Mouse (Mus musculus) macrophage (primary cell): Measurements from ENCODE around the gene Smarcc1. TPM values are rescaled to one million over a fixed set of nuclear protein-coding genes. Genes with fewer than 3 reads are reported as not detected.

Experiments used
- H3K27ac ChIP-seq: fragments of 350-480 bp; formaldehyde crosslinking; 2 replicates; pipeline ENCODE4 v1.9.0; 2021
- H3K36me3 ChIP-seq: fragments of 350-480 bp; formaldehyde crosslinking; 2 replicates; pipeline ENCODE4 v1.9.0; 2021; ENCODE audit errors: inconsistent target
- H3K4me3 ChIP-seq: fragments of 350-480 bp; formaldehyde crosslinking; 2 replicates; pipeline ENCODE4 v1.9.0; 2021; ENCODE audit errors: inconsistent target
- H3K79me2 ChIP-seq: fragments of 350-480 bp; formaldehyde crosslinking; 2 replicates; pipeline ENCODE4 v1.9.0; 2021; ENCODE audit errors: inconsistent target
- WGBS: methylation state at CpG from one replicate; pipeline ENCODE4 v1.1.7; 2026; ENCODE audit warnings: inconsistent platforms; ENCODE audit not compliant: missing documents; 5-methylcytosine and 5-hydroxymethylcytosine counted together
- polyA plus RNA-seq: library from polyadenylated mRNA; stranded (reverse); fragments of 250-400 nt; gene quantifications from 3 replicates; pipeline ENCODE4 v1.2.4, GENCODE M21; 2018; ENCODE audit warnings: inconsistent platforms

Smarcc1 gene
- polyA plus RNA-seq, 1 experiment from 2014 or later, result 35.3 TPM

GRCm38 (mm10) chr9:110230395-110231071 lies 113.0 kb downstream of the Smarcc1 start:
- H3K36me3 ChIP-seq, result peaks cover 8% of the 10 kb centered on the region; the same call in 1 of the 2 replicates

GRCm38 (mm10) chr9:110234962-110235361 lies 117.5 kb downstream of the Smarcc1 start:
- WGBS, result 98% methylated on average over 6 of the region's 6 CpGs
- Histone ChIP-seq H3K36me3 (peaks cover 17% of the 10 kb centered on the region; the same call in 1 of the 2 replicates), H3K27ac (no peak overlapping the region), H3K79me2 (no peaks in the 10 kb centered on the region), H3K4me3 (no peak overlapping the region)

More at GRCm38 (mm10) chr9:110230395-110231071, 113.0 kb downstream of the Smarcc1 start:
- no peak overlapping the region for H3K4me3 ChIP-seq
- H3K79me2 ChIP-seq, result no peaks in the 10 kb centered on the region
- H3K27ac ChIP-seq, result no peak overlapping the region
- 95% methylated on average over 14 of the region's 16 CpGs for WGBS

- no peak within 1 kb of the TSS for H3K4me3 ChIP-seq
- H3K36me3 ChIP-seq, result no peaks in the 10 kb centered on the region
- no peak within 1 kb of the TSS for H3K27ac ChIP-seq
- 74% methylated on average over 7 of the region's 7 CpGs for WGBS
- no peaks in the 10 kb centered on the region for H3K79me2 ChIP-seq
These were observed 125.8 kb downstream of the Smarcc1 start, which contains the start of gene Cspg5 for GRCm38 (mm10) chr9:110243221-110243833. TSS of gene Cspg5 (plus strand) at chr9:110243783.

GRCm38 (mm10) chr9:110244567-110244888 lies 127.0 kb downstream of the Smarcc1 start:
- no peak overlapping the region for H3K27ac ChIP-seq
- H3K36me3 ChIP-seq, result no peaks in the 10 kb centered on the region
- no peak overlapping the region for H3K4me3 ChIP-seq
- WGBS, result 43% methylated on average over 7 of the region's 7 CpGs
- H3K79me2 ChIP-seq, result no peaks in the 10 kb centered on the region

- WGBS, result 3% methylated on average over 88 of the region's 93 CpGs
- no peaks in the 10 kb centered on the region for H3K36me3 ChIP-seq
- H3K4me3 ChIP-seq, result no peak overlapping the region
- no peak overlapping the region for H3K27ac ChIP-seq
- no peaks in the 10 kb centered on the region for H3K79me2 ChIP-seq
These were observed 127.5 kb downstream of the Smarcc1 start for GRCm38 (mm10) chr9:110244889-110245589.

- WGBS, result 1% methylated on average over 40 of the region's 40 CpGs
- H3K36me3 ChIP-seq, result no peaks in the 10 kb centered on the region
- H3K79me2 ChIP-seq, result no peaks in the 10 kb centered on the region
- H3K27ac ChIP-seq, result no peak overlapping the region
- no peak overlapping the region for H3K4me3 ChIP-seq
These were observed 128.2 kb downstream of the Smarcc1 start for GRCm38 (mm10) chr9:110245590-110246320.

GRCm38 (mm10) chr9:110246321-110246640 lies 128.8 kb downstream of the Smarcc1 start:
- H3K79me2 ChIP-seq, result no peaks in the 10 kb centered on the region
- 39% methylated on average over 11 of the region's 13 CpGs for WGBS
- no peak overlapping the region for H3K27ac ChIP-seq
- no peaks in the 10 kb centered on the region for H3K36me3 ChIP-seq
- H3K4me3 ChIP-seq, result no peak overlapping the region

GRCm38 (mm10) chr9:110247049-110247448 lies 129.5 kb downstream of the Smarcc1 start:
- Histone ChIP-seq H3K4me3 (no peak overlapping the region), H3K27ac (no peak overlapping the region), H3K79me2 (no peaks in the 10 kb centered on the region), H3K36me3 (no peaks in the 10 kb centered on the region)
- WGBS, result 95% methylated on average over 10 of the region's 10 CpGs

GRCm38 (mm10) chr9:110248861-110249260 lies 131.4 kb downstream of the Smarcc1 start:
- no peaks in the 10 kb centered on the region for H3K79me2 ChIP-seq
- 83% methylated on average over 2 of the region's 2 CpGs for WGBS

GRCm38 (mm10) chr9:110249823-110250543 lies 132.5 kb downstream of the Smarcc1 start:
- H3K4me3 ChIP-seq, result no peak overlapping the region
- no peaks in the 10 kb centered on the region for H3K79me2 ChIP-seq
- WGBS, result 73% methylated on average over 9 of the region's 11 CpGs
- no peaks in the 10 kb centered on the region for H3K36me3 ChIP-seq
- H3K27ac ChIP-seq, result no peak overlapping the region

More at GRCm38 (mm10) chr9:110248861-110249260, 131.4 kb downstream of the Smarcc1 start:
- H3K4me3 ChIP-seq, result no peak overlapping the region
- no peaks in the 10 kb centered on the region for H3K36me3 ChIP-seq
- H3K27ac ChIP-seq, result no peak overlapping the region

GRCm38 (mm10) chr9:110250776-110251175 lies 133.3 kb downstream of the Smarcc1 start:
- Histone ChIP-seq H3K36me3 (no peaks in the 10 kb centered on the region), H3K27ac (no peak overlapping the region), H3K4me3 (no peak overlapping the region), H3K79me2 (no peaks in the 10 kb centered on the region)
- WGBS, result 95% methylated on average over 14 of the region's 14 CpGs

GRCm38 (mm10) chr9:110255407-110256019 lies 138.0 kb downstream of the Smarcc1 start:
- no peaks in the 10 kb centered on the region for H3K79me2 ChIP-seq
- no peaks in the 10 kb centered on the region for H3K36me3 ChIP-seq
- 84% methylated on average over 12 of the region's 15 CpGs for WGBS
- no peak overlapping the region for H3K27ac ChIP-seq
- H3K4me3 ChIP-seq, result no peak overlapping the region

GRCm38 (mm10) chr9:110258646-110259045 lies 141.1 kb downstream of the Smarcc1 start:
- 76% methylated on average over 6 of the region's 6 CpGs for WGBS
- no peaks in the 10 kb centered on the region for H3K79me2 ChIP-seq
- H3K4me3 ChIP-seq, result no peak overlapping the region
- no peaks in the 10 kb centered on the region for H3K36me3 ChIP-seq
- H3K27ac ChIP-seq, result no peak overlapping the region

GRCm38 (mm10) chr9:110259118-110259517 lies 141.6 kb downstream of the Smarcc1 start:
- WGBS, result 89% methylated on average over 3 of the region's 3 CpGs
- H3K4me3 ChIP-seq, result no peak overlapping the region
- no peaks in the 10 kb centered on the region for H3K79me2 ChIP-seq
- H3K36me3 ChIP-seq, result no peaks in the 10 kb centered on the region
- H3K27ac ChIP-seq, result no peak overlapping the region
